Mouse (Mus musculus) embryonic facial prominence, embryonic 10.5 days (tissue): ENCODE measurements around the gene Sar1a. TPM values are rescaled to one million over a fixed set of nuclear protein-coding genes. Genes with fewer than 3 reads are reported as not detected.

Experiments used
- DNase-seq: peaks from one replicate; pipeline ENCODE4 v3.0.0-alpha.2; 2017; ENCODE audit warnings: low spot score
- H3K27ac ChIP-seq: fragments of 300-500 bp; sonication (generic); replicated peaks from 2 replicates; pipeline ENCODE4 v1.5.1; 2016; ENCODE audit warnings: mild to moderate bottlenecking
- H3K27me3 ChIP-seq: fragments of 300-500 bp; sonication (generic); replicated peaks from 2 replicates; pipeline ENCODE4 v1.6.1; 2016; ENCODE audit warnings: low read depth, mild to moderate bottlenecking; ENCODE audit not compliant: poor library complexity, severe bottlenecking
- H3K36me3 ChIP-seq: fragments of 300-500 bp; sonication (generic); replicated peaks from 2 replicates; pipeline ENCODE4 v1.6.1; 2016; ENCODE audit warnings: mild to moderate bottlenecking, moderate library complexity
- H3K4me1 ChIP-seq: fragments of 300-500 bp; sonication (generic); 2 replicates; pipeline ENCODE4 v1.6.1; 2016
- H3K4me3 ChIP-seq: fragments of 300-500 bp; sonication (generic); 2 replicates; pipeline ENCODE4 v1.5.1; 2016; ENCODE audit warnings: mild to moderate bottlenecking, moderate library complexity
- H3K9me3 ChIP-seq: fragments of 300-500 bp; sonication (generic); 2 replicates; pipeline ENCODE4 v1.6.1; 2016; ENCODE audit warnings: mild to moderate bottlenecking
- WGBS: fragments of 180-500 bp; shearing (Covaris S2); methylation state at CpG from one replicate; pipeline ENCODE4 v1.1.7; 2016; 5-methylcytosine and 5-hydroxymethylcytosine counted together
- polyA plus RNA-seq: library from polyadenylated mRNA; unstranded; fragments of >200 nt; fragmentation: Nextera tagmentation; extraction: Ambion mirVana; gene quantifications from 2 replicates; pipeline ENCODE4 v1.2.1, GENCODE M21; 2016

Sar1a gene
- polyA plus RNA-seq, 1 experiment from 2014 or later = 217 TPM

- 32% methylated on average over 4 of the region's 4 CpGs for WGBS
- peak; percentile 30 for DNase-seq
- H3K4me3 ChIP-seq = no peak overlapping the region
- H3K27me3 ChIP-seq = no peaks in the 10 kb centered on the region
- no peaks in the 10 kb centered on the region for H3K4me1 ChIP-seq
- H3K27ac ChIP-seq = no peak overlapping the region
- H3K9me3 ChIP-seq = no peaks in the 10 kb centered on the region
- peaks cover 80% of the 10 kb centered on the region for H3K36me3 ChIP-seq
Observed at GRCm38 (mm10) chr10:61657985-61658384, 22.1 kb upstream of the Sar1a start.

DNA sequence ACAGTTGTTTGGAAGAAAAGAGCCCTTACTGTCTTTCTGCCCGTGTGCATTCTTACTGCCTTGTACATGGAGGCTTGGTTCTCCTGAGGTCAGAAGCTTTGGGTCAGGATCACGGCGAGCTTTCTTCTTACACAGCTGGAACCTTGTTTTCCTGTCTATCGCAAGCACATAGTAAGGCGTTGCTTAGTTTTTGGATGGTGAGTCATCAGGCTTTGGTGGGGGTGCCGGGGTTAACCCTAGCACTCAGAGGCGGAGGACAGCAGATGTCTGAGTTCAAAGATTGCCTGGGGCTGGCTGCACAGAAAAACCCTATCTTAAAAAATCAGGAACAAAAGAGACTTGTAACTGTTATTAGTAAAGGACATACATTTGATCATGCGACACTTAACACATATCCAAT, 18.2 kb upstream of the Sar1a start:
- no peak overlapping the region for H3K4me3 ChIP-seq
- H3K36me3 ChIP-seq = peaks cover 83% of the 10 kb centered on the region
- no peaks in the 10 kb centered on the region for H3K9me3 ChIP-seq
- no peaks in the 10 kb centered on the region for H3K4me1 ChIP-seq
- WGBS = 83% methylated on average over 8 of the region's 8 CpGs
- DNase-seq = no peak
- no peaks in the 10 kb centered on the region for H3K27me3 ChIP-seq
- H3K27ac ChIP-seq = no peak overlapping the region

- 79% methylated on average over 10 of the region's 10 CpGs for WGBS
- DNase-seq = no peak
- Histone ChIP-seq H3K27ac (no peak overlapping the region), H3K36me3 (peaks cover 86% of the 10 kb centered on the region), H3K4me1 (no peaks in the 10 kb centered on the region), H3K27me3 (no peaks in the 10 kb centered on the region), H3K4me3 (no peak overlapping the region), H3K9me3 (no peaks in the 10 kb centered on the region)
Observed at GRCm38 (mm10) chr10:61662391-61662988, 17.6 kb upstream of the Sar1a start.

- 94% methylated on average over 10 of the region's 10 CpGs for WGBS
- no peak for DNase-seq
- H3K4me3 ChIP-seq = no peak overlapping the region
- H3K9me3 ChIP-seq = no peaks in the 10 kb centered on the region
- H3K36me3 ChIP-seq = peaks cover 99% of the 10 kb centered on the region
- no peaks in the 10 kb centered on the region for H3K4me1 ChIP-seq
- no peak overlapping the region for H3K27ac ChIP-seq
- H3K27me3 ChIP-seq = no peaks in the 10 kb centered on the region
Observed at GRCm38 (mm10) chr10:61665111-61665510, 15.0 kb upstream of the Sar1a start.

- no peak for DNase-seq
- no peak overlapping the region for H3K4me3 ChIP-seq
- H3K9me3 ChIP-seq = no peaks in the 10 kb centered on the region
Observed at GRCm38 (mm10) chr10:61665651-61666050, 14.4 kb upstream of the Sar1a start.

DNA sequence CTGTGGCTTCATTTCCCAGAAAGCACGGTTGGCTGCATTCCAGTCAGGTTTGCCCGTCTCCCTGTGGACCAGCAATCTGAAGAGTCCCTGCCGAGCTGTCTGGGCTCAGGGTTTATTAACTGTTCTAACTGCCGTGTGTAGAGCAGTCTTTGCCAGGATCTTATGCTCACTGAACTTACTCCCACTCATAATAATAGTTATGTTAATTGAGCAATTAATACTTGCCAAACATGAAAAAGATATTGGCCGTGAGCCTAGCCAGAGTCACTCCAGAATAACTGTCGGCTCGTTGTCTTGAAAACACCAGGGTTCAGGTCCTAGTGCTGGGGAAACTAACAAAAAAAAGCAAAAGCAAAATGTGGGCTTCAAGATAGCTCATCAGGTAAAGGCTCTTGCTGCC, 10.8 kb upstream of the Sar1a start:
- DNase-seq = no peak
- no peaks in the 10 kb centered on the region for H3K4me1 ChIP-seq
- H3K36me3 ChIP-seq = peaks cover 98% of the 10 kb centered on the region
- H3K9me3 ChIP-seq = no peaks in the 10 kb centered on the region
- 92% methylated on average over 7 of the region's 7 CpGs for WGBS
- no peak overlapping the region for H3K27ac ChIP-seq
- no peaks in the 10 kb centered on the region for H3K27me3 ChIP-seq
- H3K4me3 ChIP-seq = no peak overlapping the region

More at GRCm38 (mm10) chr10:61665651-61666050, 14.4 kb upstream of the Sar1a start:
- H3K27ac ChIP-seq = no peak overlapping the region
- H3K4me1 ChIP-seq = no peaks in the 10 kb centered on the region
- H3K36me3 ChIP-seq = peaks cover 99% of the 10 kb centered on the region
- H3K27me3 ChIP-seq = no peaks in the 10 kb centered on the region
- WGBS = 95% methylated on average over 3 of the region's 3 CpGs

DNA sequence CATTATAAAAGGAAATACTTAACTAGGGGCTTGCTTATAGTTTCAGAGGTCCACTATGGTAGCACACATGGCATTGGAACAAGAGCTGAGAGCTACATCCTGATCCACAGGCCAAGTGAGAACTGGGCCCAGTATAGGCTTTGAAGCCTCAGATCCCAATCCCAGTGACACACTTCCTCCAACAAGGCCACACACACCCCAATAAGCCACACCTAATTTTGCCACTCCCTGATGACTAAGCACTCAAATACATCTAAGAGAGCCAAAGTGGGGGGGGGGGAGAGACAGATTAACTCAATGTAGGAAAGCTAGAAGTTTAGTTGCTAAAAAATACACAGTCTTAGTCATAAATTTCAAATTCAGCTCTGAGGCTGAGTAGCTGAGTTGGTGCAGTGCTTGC, 10.2 kb upstream of the Sar1a start:
- H3K4me1 ChIP-seq = no peaks in the 10 kb centered on the region
- H3K4me3 ChIP-seq = no peak overlapping the region
- peaks cover 98% of the 10 kb centered on the region for H3K36me3 ChIP-seq
- no peaks in the 10 kb centered on the region for H3K9me3 ChIP-seq
- no peaks in the 10 kb centered on the region for H3K27me3 ChIP-seq
- no peak for DNase-seq
- H3K27ac ChIP-seq = no peak overlapping the region

GRCm38 (mm10) chr10:61670758-61671157, 9.3 kb upstream of the Sar1a start:
- 92% methylated on average over 3 of the region's 3 CpGs for WGBS
- H3K27me3 ChIP-seq = no peaks in the 10 kb centered on the region
- H3K36me3 ChIP-seq = peaks cover 96% of the 10 kb centered on the region

DNA sequence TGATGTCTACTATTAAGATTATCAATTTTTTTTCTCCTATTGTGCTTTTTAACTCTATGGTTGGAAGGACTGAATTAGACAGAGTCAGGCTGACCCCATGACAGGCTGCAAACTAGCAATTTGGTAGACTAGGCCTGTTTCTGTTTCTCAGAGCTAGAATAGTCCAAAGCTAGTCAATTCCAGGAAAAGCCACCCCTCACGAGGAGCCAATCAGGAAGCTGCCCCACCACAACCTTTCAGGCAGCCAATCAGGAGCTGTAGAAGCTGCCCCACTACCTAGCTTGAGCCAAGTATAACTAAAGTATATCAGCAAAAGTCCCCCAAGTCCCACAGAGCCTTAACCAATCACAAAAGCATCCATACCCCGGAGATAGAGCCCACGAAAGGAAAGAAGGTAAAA, 4.2 kb upstream of the Sar1a start:
- WGBS = 79% methylated on average over 3 of the region's 3 CpGs
- no peak overlapping the region for H3K4me3 ChIP-seq
- peaks cover 50% of the 10 kb centered on the region for H3K36me3 ChIP-seq
- H3K27ac ChIP-seq = no peak overlapping the region
- H3K27me3 ChIP-seq = no peaks in the 10 kb centered on the region
- no peaks in the 10 kb centered on the region for H3K9me3 ChIP-seq
- peaks cover 12% of the 10 kb centered on the region for H3K4me1 ChIP-seq
- no peak for DNase-seq

More at GRCm38 (mm10) chr10:61670758-61671157, 9.3 kb upstream of the Sar1a start:
- no peak for DNase-seq
- Histone ChIP-seq H3K4me3 (no peak overlapping the region), H3K9me3 (no peaks in the 10 kb centered on the region), H3K27ac (no peak overlapping the region), H3K4me1 (no peaks in the 10 kb centered on the region)

DNA sequence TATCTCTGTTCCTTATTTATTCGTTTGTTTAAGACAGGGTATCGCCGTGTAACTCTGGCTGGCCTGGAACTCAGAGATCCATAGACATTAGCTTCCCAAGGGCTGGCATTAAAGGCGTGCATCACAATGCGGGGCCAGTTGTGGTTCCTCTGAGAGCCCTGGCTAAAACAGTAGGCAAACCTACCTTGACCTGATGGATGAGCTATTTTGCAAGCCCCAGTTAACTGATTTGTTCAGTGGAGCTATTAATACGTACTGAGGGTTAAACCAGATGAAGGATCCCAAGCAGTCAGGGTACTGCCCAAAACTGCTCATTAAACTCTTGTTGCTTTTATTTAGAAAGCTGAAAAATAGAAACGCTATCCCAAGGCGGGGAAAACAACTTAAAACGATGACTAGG, 554 bp upstream of the Sar1a start:
- Histone ChIP-seq H3K36me3 (peaks cover 22% of the 10 kb centered on the region), H3K9me3 (no peaks in the 10 kb centered on the region), H3K27me3 (no peaks in the 10 kb centered on the region), H3K4me3 (peak overlapping the region; percentile 91), H3K4me1 (peaks cover 21% of the 10 kb centered on the region), H3K27ac (peak overlapping the region; percentile 93)
- no peak for DNase-seq
- 40% methylated on average over 9 of the region's 9 CpGs for WGBS

DNA sequence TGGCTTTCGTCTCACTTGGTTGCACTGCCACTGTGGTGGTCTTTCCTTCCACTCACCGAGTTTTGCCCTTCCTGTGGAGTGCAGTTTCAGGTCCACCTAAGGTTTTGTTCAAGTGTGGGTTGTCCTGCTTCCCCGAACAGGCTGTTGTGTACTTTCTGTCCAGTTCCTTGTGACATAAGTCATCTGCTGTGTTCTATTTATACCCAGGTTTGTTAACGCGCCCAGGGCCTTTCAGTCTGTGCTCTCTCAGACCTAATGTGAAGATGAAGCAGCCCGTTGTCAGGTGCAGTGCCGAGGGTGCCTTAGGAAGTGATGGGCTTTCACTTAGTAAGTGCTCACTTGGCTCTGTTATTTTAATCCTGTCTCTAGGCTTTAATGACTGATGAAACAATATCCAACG, 9.3 kb downstream of the Sar1a start:
- H3K36me3 ChIP-seq = peaks cover 97% of the 10 kb centered on the region
- WGBS = 91% methylated on average over 8 of the region's 8 CpGs

GRCm38 (mm10) chr10:61693563-61693962, 13.5 kb downstream of the Sar1a start:
- no peak for DNase-seq
- H3K27ac ChIP-seq = no peak overlapping the region
- H3K4me3 ChIP-seq = no peak overlapping the region
- H3K36me3 ChIP-seq = peaks cover 68% of the 10 kb centered on the region
- no peaks in the 10 kb centered on the region for H3K9me3 ChIP-seq
- no peaks in the 10 kb centered on the region for H3K27me3 ChIP-seq
- H3K4me1 ChIP-seq = peaks cover 24% of the 10 kb centered on the region
- WGBS = 73% methylated on average over 4 of the region's 4 CpGs

More for the DNA sequence above, 9.3 kb downstream of the Sar1a start:
- no peak for DNase-seq
- H3K4me1 ChIP-seq = no peaks in the 10 kb centered on the region
- no peak overlapping the region for H3K4me3 ChIP-seq
- H3K27me3 ChIP-seq = no peaks in the 10 kb centered on the region
- no peak overlapping the region for H3K27ac ChIP-seq
- no peaks in the 10 kb centered on the region for H3K9me3 ChIP-seq

DNA sequence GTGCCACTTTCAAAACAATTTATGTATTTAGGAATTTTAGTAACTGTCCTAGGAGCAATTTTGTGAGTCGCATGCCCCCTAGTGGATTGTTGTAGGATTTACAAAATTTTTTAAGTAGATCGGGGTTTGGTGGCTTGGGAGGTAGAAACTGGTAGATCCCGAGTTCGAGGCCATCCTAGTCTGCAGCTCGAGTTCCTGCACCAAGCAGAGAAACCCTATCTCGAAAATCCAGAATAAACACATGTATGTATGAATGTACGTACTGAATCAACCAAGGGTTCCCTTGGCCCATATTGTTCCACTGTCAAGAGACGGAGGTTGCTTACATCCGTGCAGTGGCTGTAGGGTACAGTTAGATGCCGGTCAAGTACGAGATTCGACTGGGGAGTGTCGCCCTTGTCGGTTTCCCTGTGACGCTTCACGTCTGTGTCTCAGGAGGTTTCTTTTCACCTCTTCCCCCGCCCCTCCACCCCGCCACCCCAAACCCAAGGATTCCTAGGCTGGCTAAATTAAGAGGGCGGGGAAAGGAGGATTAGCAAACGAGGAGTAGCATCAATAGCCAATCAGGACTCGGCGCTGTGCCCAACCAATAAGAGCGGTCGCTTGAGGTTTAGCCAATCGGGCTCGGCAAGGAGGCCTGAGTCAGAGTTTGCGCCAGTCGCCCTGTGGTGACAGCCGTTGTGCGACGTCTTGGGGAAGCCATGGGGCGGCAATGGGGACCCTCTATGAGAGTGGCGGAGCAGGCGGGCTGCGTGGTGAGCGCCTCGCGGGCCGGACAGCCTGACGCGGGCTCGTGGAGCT, 15.0 kb downstream of the Sar1a start, which contains the start of gene Tysnd1:
TSS of gene Tysnd1 (plus strand) at position 645 of the 801 bp plus-strand sequence.
- Histone ChIP-seq H3K4me1 (peaks cover 24% of the 10 kb centered on the region), H3K27me3 (no peaks in the 10 kb centered on the region), H3K4me3 (peak within 1 kb of the TSS; percentile 99), H3K9me3 (no peaks in the 10 kb centered on the region), H3K27ac (peak within 1 kb of the TSS; percentile 75), H3K36me3 (peaks cover 64% of the 10 kb centered on the region)
- peak; percentile 95 for DNase-seq
- under 1% methylated on average over 42 of the region's 42 CpGs for WGBS
